Mouse (Mus musculus): ENCODE data around the gene Fam84a. TPM values are rescaled to one million over a fixed set of nuclear protein-coding genes. Genes with fewer than 3 reads are reported as not detected.

The Fam84a gene
- polyA plus RNA-seq (2016; fragmentation: Nextera tagmentation; extraction: Ambion mirVana): 17.6 and 19.2 TPM in 2 replicates

- Histone ChIP-seq H3K9ac (peak within 1 kb of the TSS; percentile 31), H3K27me3 (peaks cover 33% of the 10 kb centered on the region), H3K4me1 (0 out of 2 replicates have a peak, but pooled peaks cover 12% of the 10 kb centered on the region), H3K36me3 (no peaks in the 10 kb centered on the region), H3K4me2 (replicated peaks) (peak within 1 kb of the TSS; percentile 71), H3K4me3 (peak within 1 kb of the TSS; percentile 50), H3K9me3 (no peaks in the 10 kb centered on the region), H3K27ac (no peak within 1 kb of the TSS)
- under 1% methylated on average over 31 of the region's 31 CpGs for WGBS
- ATAC-seq (ENCODE audit: insufficient number of reproducible peaks, insufficient read depth, low FRiP score, low TSS enrichment): peak; percentile 98
Measured at GRCm38 (mm10) chr12:14151921-14152320, at the start of gene Fam84a. Gene Fam84a (minus strand): TSS chr12:14152054.

- ATAC-seq (ENCODE audit: insufficient number of reproducible peaks, insufficient read depth, low FRiP score, low TSS enrichment): no peak
- 53% methylated on average over 3 of the region's 3 CpGs for WGBS
- H3K27me3 ChIP-seq: no peaks in the 10 kb centered on the region
Measured at GRCm38 (mm10) chr12:14195479-14195878, 43.6 kb upstream of the Fam84a start.

GRCm38 (mm10) chr12:14186689-14187195, 34.9 kb upstream of the Fam84a start:
- no peak overlapping the region for H3K4me2 ChIP-seq (replicated peaks)
- no peak overlapping the region for H3K9ac ChIP-seq
- H3K4me3 ChIP-seq: no peak overlapping the region
- no peak for ATAC-seq (ENCODE audit: insufficient number of reproducible peaks, insufficient read depth, low FRiP score, low TSS enrichment)
- WGBS: 88% methylated on average over 3 of the region's 3 CpGs
- no peaks in the 10 kb centered on the region for H3K4me1 ChIP-seq
- H3K36me3 ChIP-seq: no peaks in the 10 kb centered on the region
- H3K27me3 ChIP-seq: no peaks in the 10 kb centered on the region
- H3K27ac ChIP-seq: no peak overlapping the region
- H3K9me3 ChIP-seq: no peaks in the 10 kb centered on the region

More at GRCm38 (mm10) chr12:14195479-14195878, 43.6 kb upstream of the Fam84a start:
- Histone ChIP-seq H3K27ac (no peak overlapping the region), H3K9me3 (no peaks in the 10 kb centered on the region), H3K4me1 (no peaks in the 10 kb centered on the region), H3K36me3 (no peaks in the 10 kb centered on the region), H3K9ac (no peak overlapping the region), H3K4me3 (no peak overlapping the region), H3K4me2 (replicated peaks) (no peak overlapping the region)

GRCm38 (mm10) chr12:14165713-14166112, 13.9 kb upstream of the Fam84a start:
- ATAC-seq (ENCODE audit: insufficient number of reproducible peaks, insufficient read depth, low FRiP score, low TSS enrichment): no peak
- whole genome bisulfite sequencing: 76% methylated on average over 2 of the region's 2 CpGs
- no peaks in the 10 kb centered on the region for H3K27me3 ChIP-seq
- H3K4me3 ChIP-seq: no peak overlapping the region
- no peak overlapping the region for H3K27ac ChIP-seq
- no peaks in the 10 kb centered on the region for H3K9me3 ChIP-seq
- H3K4me2 ChIP-seq (replicated peaks): no peak overlapping the region
- H3K9ac ChIP-seq: no peak overlapping the region
- H3K4me1 ChIP-seq: no peaks in the 10 kb centered on the region
- no peaks in the 10 kb centered on the region for H3K36me3 ChIP-seq

GRCm38 (mm10) chr12:14164936-14165335, 13.1 kb upstream of the Fam84a start:
- ATAC-seq (ENCODE audit: insufficient number of reproducible peaks, insufficient read depth, low FRiP score, low TSS enrichment): no peak
- Histone ChIP-seq H3K4me2 (replicated peaks) (no peak overlapping the region), H3K27ac (no peak overlapping the region), H3K4me3 (no peak overlapping the region), H3K9ac (no peak overlapping the region), H3K27me3 (no peaks in the 10 kb centered on the region), H3K36me3 (no peaks in the 10 kb centered on the region), H3K4me1 (no peaks in the 10 kb centered on the region), H3K9me3 (no peaks in the 10 kb centered on the region)
- 86% methylated on average over 1 of the region's 1 CpGs for WGBS

- H3K4me2 ChIP-seq (replicated peaks): peak overlapping the region; percentile 71
- H3K9me3 ChIP-seq: no peaks in the 10 kb centered on the region
- H3K4me3 ChIP-seq: peak overlapping the region; percentile 50
- peaks cover 33% of the 10 kb centered on the region for H3K27me3 ChIP-seq
- H3K36me3 ChIP-seq: no peaks in the 10 kb centered on the region
- 3% methylated on average over 14 of the region's 14 CpGs for WGBS
- no peak overlapping the region for H3K27ac ChIP-seq
- ATAC-seq (ENCODE audit: insufficient number of reproducible peaks, insufficient read depth, low FRiP score, low TSS enrichment): no peak
- peak overlapping the region; percentile 27; the same call in 1 of the 2 replicates for H3K9ac ChIP-seq
- 0 out of 2 replicates have a peak, but pooled peaks cover 12% of the 10 kb centered on the region for H3K4me1 ChIP-seq
Measured at GRCm38 (mm10) chr12:14152426-14152825, 572 bp upstream of the Fam84a start.

- H3K4me3 ChIP-seq: peak overlapping the region; percentile 50
- no peaks in the 10 kb centered on the region for H3K36me3 ChIP-seq
- no peaks in the 10 kb centered on the region for H3K9me3 ChIP-seq
- 4% methylated on average over 19 of the region's 19 CpGs for WGBS
- H3K27me3 ChIP-seq: peaks cover 33% of the 10 kb centered on the region
- H3K27ac ChIP-seq: no peak overlapping the region
- peak overlapping the region; percentile 71 for H3K4me2 ChIP-seq (replicated peaks)
- H3K9ac ChIP-seq: peak overlapping the region; percentile 31; the same call in 1 of the 2 replicates
- H3K4me1 ChIP-seq: 0 out of 2 replicates have a peak, but pooled peaks cover 12% of the 10 kb centered on the region
- no peak for ATAC-seq (ENCODE audit: insufficient number of reproducible peaks, insufficient read depth, low FRiP score, low TSS enrichment)
Measured at GRCm38 (mm10) chr12:14150936-14151631, 770 bp downstream of the Fam84a start.

GRCm38 (mm10) chr12:14150568-14150909, 1.3 kb downstream of the Fam84a start:
- H3K36me3 ChIP-seq: no peaks in the 10 kb centered on the region
- H3K4me1 ChIP-seq: 0 out of 2 replicates have a peak, but pooled peaks cover 12% of the 10 kb centered on the region
- no peak overlapping the region for H3K27ac ChIP-seq
- H3K4me3 ChIP-seq: peak overlapping the region; percentile 50
- ATAC-seq (ENCODE audit: insufficient number of reproducible peaks, insufficient read depth, low FRiP score, low TSS enrichment): no peak
- WGBS: under 1% methylated on average over 20 of the region's 20 CpGs
- H3K9me3 ChIP-seq: no peaks in the 10 kb centered on the region
- H3K4me2 ChIP-seq (replicated peaks): peak overlapping the region; percentile 71
- peaks cover 33% of the 10 kb centered on the region for H3K27me3 ChIP-seq
- H3K9ac ChIP-seq: 0 out of 2 replicates have a peak overlapping the region, but pooled peaks have one; percentile 31

- Histone ChIP-seq H3K4me1 (0 out of 2 replicates have a peak, but pooled peaks cover 12% of the 10 kb centered on the region), H3K36me3 (no peaks in the 10 kb centered on the region), H3K9ac (peak overlapping the region; percentile 31; the same call in 1 of the 2 replicates), H3K9me3 (no peaks in the 10 kb centered on the region), H3K4me3 (peak overlapping the region; percentile 50), H3K4me2 (replicated peaks) (peak overlapping the region; percentile 71), H3K27ac (no peak overlapping the region), H3K27me3 (peaks cover 33% of the 10 kb centered on the region)
- under 1% methylated on average over 59 of the region's 59 CpGs for WGBS
- ATAC-seq (ENCODE audit: insufficient number of reproducible peaks, insufficient read depth, low FRiP score, low TSS enrichment): peak; percentile 13; the same call in 1 of the 2 replicates
Measured at GRCm38 (mm10) chr12:14149843-14150567, 1.8 kb downstream of the Fam84a start.

- no peak for ATAC-seq (ENCODE audit: insufficient number of reproducible peaks, insufficient read depth, low FRiP score, low TSS enrichment)
- Histone ChIP-seq H3K36me3 (no peaks in the 10 kb centered on the region), H3K27ac (no peak overlapping the region), H3K4me3 (peak overlapping the region; percentile 50), H3K27me3 (peaks cover 33% of the 10 kb centered on the region), H3K4me2 (replicated peaks) (peak overlapping the region; percentile 71), H3K4me1 (0 out of 2 replicates have a peak, but pooled peaks cover 12% of the 10 kb centered on the region), H3K9me3 (no peaks in the 10 kb centered on the region), H3K9ac (peak overlapping the region; percentile 31; the same call in 1 of the 2 replicates)
- WGBS: 6% methylated on average over 24 of the region's 27 CpGs
Measured at GRCm38 (mm10) chr12:14149022-14149842, 2.6 kb downstream of the Fam84a start.

GRCm38 (mm10) chr12:14137046-14137445, 14.8 kb downstream of the Fam84a start:
- Histone ChIP-seq H3K4me2 (replicated peaks) (no peak overlapping the region), H3K27ac (no peak overlapping the region), H3K4me1 (no peaks in the 10 kb centered on the region), H3K36me3 (no peaks in the 10 kb centered on the region), H3K9ac (no peak overlapping the region), H3K9me3 (no peaks in the 10 kb centered on the region), H3K27me3 (no peaks in the 10 kb centered on the region), H3K4me3 (no peak overlapping the region)
- no peak for ATAC-seq (ENCODE audit: insufficient number of reproducible peaks, insufficient read depth, low FRiP score, low TSS enrichment)
- WGBS: 88% methylated on average over 1 of the region's 1 CpGs

Data from embryonic facial prominence, embryonic 12.5 days (tissue).